In the genomic region with DNA sequence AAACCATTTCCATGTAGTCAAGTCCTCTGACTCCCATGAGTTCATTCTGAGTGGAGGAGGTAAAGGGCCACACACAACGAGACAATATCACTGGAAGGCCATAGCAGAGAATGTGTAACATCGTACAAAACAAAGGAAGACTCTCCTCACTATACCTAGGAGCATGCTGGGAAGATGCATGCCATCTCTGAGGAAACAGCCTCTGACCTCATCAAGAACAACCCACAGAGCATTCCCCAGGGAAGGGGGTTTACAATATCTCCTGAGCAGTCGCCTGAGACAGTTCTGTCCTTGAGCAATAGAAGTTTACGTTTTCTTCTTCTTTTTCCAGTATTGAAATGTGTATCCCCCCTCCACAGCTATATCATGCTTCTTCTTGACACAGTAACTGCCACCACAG, we compare ENCODE assay signal across 15 mouse cellular contexts.
"Had no signal": no experiment of that assay in that cellular context is flagged by ENCODE, and none has a peak within 500 bp of the region (broad histone marks: within the 10 kb centered on the region; RNA-seq: fewer than 3 reads in every experiment).

No protein-coding gene starts in this region.

- H3K4me2 ChIP-seq: kidney, embryonic 15.5 days; liver, embryonic 13.5 days; midbrain, embryonic 12.5 days; midbrain, embryonic 15.5 days had no signal

- H3K4me3 ChIP-seq: kidney, embryonic 15.5 days; left cerebral cortex, adult 2 months; liver, embryonic 13.5 days; midbrain, embryonic 12.5 days; midbrain, embryonic 15.5 days had no signal

- H3K27me3 ChIP-seq: kidney, embryonic 15.5 days; liver, embryonic 13.5 days; midbrain, embryonic 12.5 days; midbrain, embryonic 15.5 days had no signal

- DNase-seq: kidney, adult 11 months; kidney, adult 8-10 months; kidney, postnatal 25 days; layer of hippocampus, postnatal 36 days; liver, embryonic 13.5 days; lung, adult 2 months; lung, postnatal 14 days; lung, postnatal 4 days; retina, postnatal 1 day; thymus, adult 18-20 months; thymus, postnatal 4 days had no signal

- H3K9ac ChIP-seq: kidney, embryonic 15.5 days; liver, embryonic 13.5 days; midbrain, embryonic 12.5 days; midbrain, embryonic 15.5 days had no signal

- H3K36me3 ChIP-seq: kidney, embryonic 15.5 days; liver, embryonic 13.5 days; midbrain, embryonic 12.5 days; midbrain, embryonic 15.5 days had no signal

- H3K4me1 ChIP-seq: liver, embryonic 13.5 days; midbrain, embryonic 15.5 days had no signal

- H3K9me3 ChIP-seq: kidney, embryonic 15.5 days; liver, embryonic 13.5 days; midbrain, embryonic 12.5 days; midbrain, embryonic 15.5 days had no signal

- H3K27ac ChIP-seq: kidney, embryonic 15.5 days; left cerebral cortex, adult 2 months; liver, embryonic 13.5 days; midbrain, embryonic 12.5 days; midbrain, embryonic 15.5 days had no signal

- ATAC-seq: midbrain, embryonic 15.5 days had no signal
